Mouse (Mus musculus) myocyte (in vitro differentiated cells): Measurements from ENCODE around the gene Gm10234. TPM values are rescaled to one million over a fixed set of nuclear protein-coding genes. Genes with fewer than 3 reads are reported as not detected.

ENCODE experiments used
- H3K27me3 ChIP-seq: one replicate; pipeline ENCODE4 v1.6.1; 2011; ENCODE audit not compliant: control insufficient read depth, insufficient read depth, insufficient read length
- H3K36me3 ChIP-seq: one replicate; pipeline ENCODE4 v1.6.1; 2011; ENCODE audit not compliant: control insufficient read depth, insufficient read depth
- H3K4me2 ChIP-seq: one replicate; pipeline ENCODE4 v1.6.1; 2011; ENCODE audit warnings: low read depth, control low read depth
- H3K4me3 ChIP-seq: one replicate; pipeline ENCODE4 v1.5.1; 2011; ENCODE audit warnings: mild to moderate bottlenecking, control low read depth, moderate library complexity
- H3K79me2 ChIP-seq: one replicate; pipeline ENCODE4 v1.6.1; 2011; ENCODE audit not compliant: control insufficient read depth, insufficient read depth
- H3ac ChIP-seq: one replicate; pipeline ENCODE4 v1.6.1; 2011; ENCODE audit not compliant: control insufficient read depth, insufficient read length
- CEBPB ChIP-seq: IDR thresholded peaks from 2 replicates; pipeline ENCODE4 v1.6.1; 2011; ENCODE audit warnings: mild to moderate bottlenecking, moderate library complexity; ENCODE audit not compliant: poor library complexity, insufficient read depth, severe bottlenecking
- E2F4 ChIP-seq: IDR thresholded peaks from one replicate; pipeline ENCODE4 v1.6.1; 2011; ENCODE audit warnings: mild to moderate bottlenecking, control low read depth, moderate library complexity; ENCODE audit not compliant: insufficient read depth
- MAX ChIP-seq: IDR thresholded peaks from one replicate; pipeline ENCODE4 v1.6.1; 2011; ENCODE audit warnings: low read depth, mild to moderate bottlenecking, control low read depth
- MYOD1 ChIP-seq, 3 experiments: IDR thresholded peaks; one replicate each; pipeline ENCODE4 v1.6.1; 2011; ENCODE audit warnings: control low read depth in 2 of 3, low read depth in 2 of 3, mild to moderate bottlenecking in 2 of 3, moderate library complexity in 1 of 3; ENCODE audit not compliant: insufficient read length in 2 of 3, control insufficient read depth in 1 of 3
- MYOG ChIP-seq, 3 experiments: IDR thresholded peaks; one replicate each; pipeline ENCODE4 v1.6.1; 2011; ENCODE audit warnings: control low read depth in 2 of 3, low read depth in 2 of 3, mild to moderate bottlenecking in 2 of 3; ENCODE audit not compliant: insufficient read length in 2 of 3, control insufficient read depth in 1 of 3, insufficient read depth in 1 of 3
- POLR2A ChIP-seq: IDR thresholded peaks from one replicate; pipeline ENCODE4 v1.6.1; 2011; ENCODE audit warnings: low read depth, mild to moderate bottlenecking, control low read depth, moderate library complexity; ENCODE audit not compliant: insufficient read length
- POLR2AphosphoS2 ChIP-seq: IDR thresholded peaks from one replicate; pipeline ENCODE4 v1.6.1; 2011; ENCODE audit warnings: low read depth, control low read depth; ENCODE audit not compliant: insufficient read length
- REST ChIP-seq: IDR thresholded peaks from one replicate; pipeline ENCODE4 v1.6.1; 2011; ENCODE audit warnings: mild to moderate bottlenecking, control low read depth, moderate library complexity; ENCODE audit not compliant: insufficient read depth, insufficient read length
- SRF ChIP-seq: IDR thresholded peaks from one replicate; pipeline ENCODE4 v1.6.1; 2011; ENCODE audit warnings: low read depth; ENCODE audit not compliant: control insufficient read depth, insufficient read length
- TCF12 ChIP-seq: IDR thresholded peaks from one replicate; pipeline ENCODE4 v1.6.1; 2011; ENCODE audit warnings: mild to moderate bottlenecking, control low read depth; ENCODE audit not compliant: poor library complexity, insufficient read depth, severe bottlenecking
- TCF3 ChIP-seq: IDR thresholded peaks from one replicate; pipeline ENCODE4 v1.6.1; 2011; ENCODE audit warnings: low read depth, control low read depth; ENCODE audit not compliant: insufficient read length
- USF1 ChIP-seq: IDR thresholded peaks from one replicate; pipeline ENCODE4 v1.6.1; 2011; ENCODE audit warnings: low read depth, mild to moderate bottlenecking, control low read depth, moderate library complexity
- polyA plus RNA-seq: library from polyadenylated mRNA; unstranded; fragments of >200 nt; fragmentation: generic; extraction: Trizol; gene quantifications from one replicate; pipeline ENCODE4 v1.2.1, GENCODE M21; 2012; ENCODE audit warnings: missing spikeins

Gene Gm10234
- polyA plus RNA-seq, 1 experiment: not detected

- Histone ChIP-seq H3K4me2 (no peak overlapping the region), H3K36me3 (no peaks in the 10 kb centered on the region), H3K27me3 (no peaks in the 10 kb centered on the region), H3ac (no peak overlapping the region), H3K4me3 (no peak overlapping the region), H3K79me2 (no peaks in the 10 kb centered on the region)
- TF ChIP-seq POLR2A (no peak), USF1 (no peak), MYOD1 (IDR thresholded peaks at IDR 0.05; ENCODE audit: control insufficient read depth in 1 of 3, insufficient read length in 2 of 3, low read depth in 2 of 3) (no peak), TCF12 (no peak), SRF (no peak), POLR2AphosphoS2 (no peak), TCF3 (no peak), CEBPB (no peak), MAX (no peak), MYOG (IDR thresholded peaks at IDR 0.05; ENCODE audit: control insufficient read depth in 1 of 3, insufficient read depth in 1 of 3, insufficient read length in 2 of 3, low read depth in 2 of 3) (no peak), REST (no peak), E2F4 (no peak)
These were observed 38.2 kb downstream of the Gm10234 start for GRCm38 (mm10) chr6:95360084-95360483.

- no peaks in the 10 kb centered on the region for H3K27me3 ChIP-seq
- H3K4me3 ChIP-seq: no peak overlapping the region
- H3K79me2 ChIP-seq: no peaks in the 10 kb centered on the region
- H3K36me3 ChIP-seq: no peaks in the 10 kb centered on the region
- no peak for TF ChIP-seq MYOG (IDR thresholded peaks at IDR 0.05; ENCODE audit: control insufficient read depth in 1 of 3, insufficient read depth in 1 of 3, insufficient read length in 2 of 3, low read depth in 2 of 3)
- TF ChIP-seq USF1: no peak
- no peak for TF ChIP-seq MYOD1 (IDR thresholded peaks at IDR 0.05; ENCODE audit: control insufficient read depth in 1 of 3, insufficient read length in 2 of 3, low read depth in 2 of 3)
- no peak for TF ChIP-seq CEBPB
- TF ChIP-seq E2F4: no peak
- no peak for TF ChIP-seq MAX
- TF ChIP-seq TCF3: no peak
- TF ChIP-seq TCF12: no peak
- no peak for TF ChIP-seq SRF
- no peak overlapping the region for H3K4me2 ChIP-seq
- H3ac ChIP-seq: no peak overlapping the region
These were observed 40.8 kb downstream of the Gm10234 start for GRCm38 (mm10) chr6:95362707-95363106.

GRCm38 (mm10) chr6:95371811-95372210, 49.9 kb downstream of the Gm10234 start:
- H3K4me3 ChIP-seq: no peak overlapping the region
- no peaks in the 10 kb centered on the region for H3K79me2 ChIP-seq
- no peak overlapping the region for H3ac ChIP-seq
- H3K4me2 ChIP-seq: no peak overlapping the region
- no peaks in the 10 kb centered on the region for H3K27me3 ChIP-seq
- TF ChIP-seq MYOG (IDR thresholded peaks at IDR 0.05; ENCODE audit: control insufficient read depth in 1 of 3, insufficient read depth in 1 of 3, insufficient read length in 2 of 3, low read depth in 2 of 3) (no peak), TCF3 (no peak), POLR2AphosphoS2 (no peak), MYOD1 (IDR thresholded peaks at IDR 0.05; ENCODE audit: control insufficient read depth in 1 of 3, insufficient read length in 2 of 3, low read depth in 2 of 3) (no peak), E2F4 (no peak), SRF (no peak), MAX (no peak), REST (no peak), USF1 (no peak), POLR2A (no peak), TCF12 (no peak), CEBPB (no peak)
- H3K36me3 ChIP-seq: no peaks in the 10 kb centered on the region

Other genes starting within 250 kb of the Gm10234 start
- 0.20 TPM for gene Kbtbd8, start 204.9 kb upstream of the Gm10234 start, polyA plus RNA-seq